Mouse (Mus musculus): ENCODE data around the gene Guca1a. TPM values are rescaled to one million over a fixed set of nuclear protein-coding genes. Genes with fewer than 3 reads are reported as not detected.

Guca1a gene
- total and polyA plus RNA-seq, 3 experiments, result 2.1 to 5.2 (median 3.2) TPM

GRCm38 (mm10) chr17:47436156-47436906, 35.9 kb upstream of the Guca1a start, which contains the start of gene AI661453:
TSS of gene AI661453 (plus strand) at chr17:47436615.
- Histone ChIP-seq H3K9ac (ENCODE audit: insufficient read depth, low read depth) (no peak within 1 kb of the TSS), H3K79me2 (replicated peaks; ENCODE audit: control insufficient read depth, extremely low read depth, insufficient read depth, poor library complexity, severe bottlenecking) (no peaks in the 10 kb centered on the region), H3K9me3 (replicated peaks; ENCODE audit: low read length) (peaks cover 8% of the 10 kb centered on the region), H3K27me3 (replicated peaks) (no peaks in the 10 kb centered on the region), H3K36me3 (replicated peaks in 1 of 2; ENCODE audit: control insufficient read depth in 1 of 2, insufficient read depth in 1 of 2, low read length in 1 of 2) (no peaks in the 10 kb centered on the region), H3K27ac (ENCODE audit: insufficient read depth, low read depth) (no peak within 1 kb of the TSS), H3K4me1 (ENCODE audit: control insufficient read depth in 1 of 2, insufficient read depth in 2 of 2) (peaks cover 4 to 24% of the 10 kb centered on the region in 2 experiments), H3K4me2 (ENCODE audit: insufficient read depth, low read depth, poor library complexity, severe bottlenecking) (no peak within 1 kb of the TSS), H3K4me3 (replicated peaks in 1 of 3; ENCODE audit: low read depth in 2 of 3, low read length in 2 of 3, poor library complexity in 1 of 3) (no peak within 1 kb of the TSS)
- in situ Hi-C loops (cut with MboI; ENCODE audit: low pct_ligation_motif_present, low pct_unique_long_range_greater_than_20kb, low sequenced_read_pairs) (no loop called here), dilution Hi-C loops (cut with MboI; ENCODE audit: extremely low pct_ligation_motif_present, extremely low pct_unique_long_range_greater_than_20kb, low sequenced_read_pairs) (no loop called here)
- DNase-seq (ENCODE audit: extremely low read depth), result no peak
- TF ChIP-seq USF2 (conservative IDR thresholded peaks at IDR 0.05; ENCODE audit: low read depth, low read length) (no peak), RAD21 (IDR thresholded peaks at IDR 0.05; ENCODE audit: low read depth, low read length) (no peak), ZKSCAN1 (IDR thresholded peaks at IDR 0.05; ENCODE audit: borderline replicate concordance, low read depth, low read length) (no peak), TBP (conservative IDR thresholded peaks at IDR 0.05; ENCODE audit: low read depth, low read length) (no peak), TCF12 (IDR thresholded peaks at IDR 0.05; ENCODE audit: low read depth, low read length) (no peak), NELFE (IDR thresholded peaks at IDR 0.05; ENCODE audit: low read depth, low read length) (no peak), HCFC1 (IDR thresholded peaks at IDR 0.05; ENCODE audit: low read depth, low read length) (no peak), CHD1 (IDR thresholded peaks at IDR 0.05; ENCODE audit: low read depth, low read length) (no peak), MYC (IDR thresholded peaks at IDR 0.05; ENCODE audit: low read depth, low read length) (no peak), BHLHE40 (IDR thresholded peaks at IDR 0.05; ENCODE audit: low read depth, low read length) (no peak), ZNF384 (IDR thresholded peaks at IDR 0.05; ENCODE audit: low read depth, low read length) (no peak), MAX (IDR thresholded peaks at IDR 0.05; ENCODE audit: low read length) (no peak), POLR2AphosphoS2 (IDR thresholded peaks at IDR 0.05; ENCODE audit: low read depth, low read length) (no peak)

DNA sequence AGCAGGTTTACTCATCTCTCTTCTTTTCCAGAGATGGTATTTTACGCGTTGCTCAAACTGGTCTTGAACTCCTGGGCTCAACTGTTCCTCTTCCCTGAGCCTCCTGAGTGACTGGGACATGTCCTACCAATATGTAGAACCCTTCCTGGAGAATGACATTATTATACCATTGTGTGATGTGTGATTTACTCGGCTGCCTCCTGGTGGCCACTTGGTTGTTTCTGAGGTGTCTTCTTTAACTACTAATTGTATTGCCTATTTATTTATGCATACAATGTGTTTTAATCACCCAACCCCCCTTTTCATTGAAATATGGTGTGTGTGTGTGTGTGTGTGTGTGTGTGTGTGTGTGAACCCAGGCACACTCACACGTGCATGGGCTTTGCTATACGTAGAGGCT, 30.4 kb upstream of the Guca1a start:
- Histone ChIP-seq H3K4me2 (ENCODE audit: insufficient read depth, low read depth, poor library complexity, severe bottlenecking) (no peak overlapping the region), H3K36me3 (replicated peaks in 1 of 2; ENCODE audit: control insufficient read depth in 1 of 2, insufficient read depth in 1 of 2, low read length in 1 of 2) (no peaks in the 10 kb centered on the region), H3K9me3 (replicated peaks; ENCODE audit: low read length) (no peaks in the 10 kb centered on the region), H3K4me1 (ENCODE audit: control insufficient read depth in 1 of 2, insufficient read depth in 2 of 2) (no peaks in the 10 kb centered on the region), H3K4me3 (replicated peaks in 1 of 3; ENCODE audit: low read depth in 2 of 3, low read length in 2 of 3, poor library complexity in 1 of 3) (no peak overlapping the region), H3K27me3 (replicated peaks) (peaks cover 8% of the 10 kb centered on the region), H3K79me2 (replicated peaks; ENCODE audit: control insufficient read depth, extremely low read depth, insufficient read depth, poor library complexity, severe bottlenecking) (no peaks in the 10 kb centered on the region), H3K9ac (ENCODE audit: insufficient read depth, low read depth) (no peak overlapping the region), H3K27ac (ENCODE audit: insufficient read depth, low read depth) (no peak overlapping the region)
- TF ChIP-seq CTCF (conservative IDR thresholded peaks at IDR 0.05 in 1 of 2, IDR thresholded peaks at IDR 0.05 in 1 of 2; ENCODE audit: low read depth in 2 of 2, low read length in 2 of 2) (peak in 1 of 2 experiments; percentile 63; a peak in 2 of 4 replicates), MXI1 (IDR thresholded peaks at IDR 0.05; ENCODE audit: low read depth, low read length) (no peak), RAD21 (IDR thresholded peaks at IDR 0.05; ENCODE audit: low read depth, low read length) (peak; percentile 18; the same call in 1 of the 2 replicates), USF1 (IDR thresholded peaks at IDR 0.05; ENCODE audit: low read depth, low read length) (no peak), MAZ (IDR thresholded peaks at IDR 0.05; ENCODE audit: low read depth, low read length) (no peak), SMC3 (IDR thresholded peaks at IDR 0.05; ENCODE audit: low read depth, low read length) (peak; percentile 51), ELF1 (IDR thresholded peaks at IDR 0.05; ENCODE audit: low read depth, low read length) (no peak)
- in situ Hi-C loops (cut with MboI; ENCODE audit: low pct_ligation_motif_present, low pct_unique_long_range_greater_than_20kb, low sequenced_read_pairs) (no loop called here), dilution Hi-C loops (cut with MboI; ENCODE audit: extremely low pct_ligation_motif_present, extremely low pct_unique_long_range_greater_than_20kb, low sequenced_read_pairs) (no loop called here)
- no peak for DNase-seq (ENCODE audit: extremely low read depth)
